Mouse (Mus musculus): ENCODE data around the gene Cct8. TPM values are rescaled to one million over a fixed set of nuclear protein-coding genes. Genes with fewer than 3 reads are reported as not detected.

The Cct8 gene
- polyA plus RNA-seq, 1 experiment = 655 TPM

DNA sequence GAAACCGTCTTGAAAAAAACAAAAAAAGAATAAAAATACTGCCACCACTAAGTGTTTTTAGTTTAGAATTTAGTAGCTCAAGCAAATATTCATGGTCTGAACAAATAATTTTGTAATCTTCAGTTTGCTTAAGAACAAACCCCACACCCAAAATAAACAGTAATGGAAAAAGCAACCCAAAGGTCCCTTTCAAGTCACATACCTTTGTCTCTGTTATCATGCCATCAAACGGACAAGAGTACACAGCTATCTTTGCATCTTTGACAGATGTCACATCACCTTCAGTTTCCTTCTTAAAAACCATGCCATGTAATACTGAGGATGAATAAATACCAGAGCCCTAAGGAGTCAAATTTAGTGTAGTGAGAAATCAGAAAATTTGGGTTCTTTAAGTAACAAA, 7.1 kb downstream of the Cct8 start:
- Histone ChIP-seq H3K4me3 (ENCODE audit: low read depth, low read length) (no peak overlapping the region), H3K27ac (ENCODE audit: insufficient read depth, low read length) (no peak overlapping the region), H3K9me3 (replicated peaks; ENCODE audit: control insufficient read depth, insufficient read depth, low read length, poor library complexity, severe bottlenecking) (no peaks in the 10 kb centered on the region), H3K4me1 (ENCODE audit: control insufficient read depth, insufficient read depth, low read length) (no peaks in the 10 kb centered on the region), H3K36me3 (ENCODE audit: control insufficient read depth, insufficient read depth, low read length, poor library complexity, severe bottlenecking) (peaks cover 91% of the 10 kb centered on the region), H3K27me3 (ENCODE audit: control insufficient read depth, insufficient read depth, low read length, poor library complexity, severe bottlenecking) (no peaks in the 10 kb centered on the region), H3K9ac (ENCODE audit: low read depth, poor library complexity, severe bottlenecking) (no peak overlapping the region)
- no peak for TF ChIP-seq POLR2A (IDR thresholded peaks at IDR 0.05; ENCODE audit: insufficient read depth, low read length)

DNA sequence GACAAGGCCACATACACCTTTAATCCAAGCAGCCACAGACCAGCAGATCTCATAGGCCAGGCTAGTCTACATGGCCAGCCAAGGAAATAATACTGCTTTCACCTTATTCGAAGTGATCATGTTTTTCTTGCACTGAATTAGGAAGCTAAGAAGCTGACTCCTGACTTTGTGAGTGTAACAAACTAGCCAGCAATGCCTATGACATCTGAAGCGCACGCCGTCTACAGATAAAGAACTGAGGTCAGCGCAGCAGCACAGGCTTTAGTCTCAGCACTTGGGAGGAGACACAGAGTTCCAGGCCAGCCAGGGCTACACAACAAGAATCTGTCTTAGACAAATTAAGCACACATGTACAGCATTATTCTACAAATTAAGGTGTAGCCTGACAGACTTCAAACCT, 8.9 kb downstream of the Cct8 start:
- no peak for TF ChIP-seq EP300 (IDR thresholded peaks at IDR 0.05; ENCODE audit: insufficient read depth, low read depth, low read length)
- Histone ChIP-seq H3K27ac (ENCODE audit: insufficient read depth, low read length) (no peak overlapping the region), H3K4me1 (ENCODE audit: control insufficient read depth, insufficient read depth, low read length) (no peaks in the 10 kb centered on the region), H3K9ac (ENCODE audit: low read depth, poor library complexity, severe bottlenecking) (no peak overlapping the region), H3K36me3 (ENCODE audit: control insufficient read depth, insufficient read depth, low read length, poor library complexity, severe bottlenecking) (peaks cover 84% of the 10 kb centered on the region), H3K4me3 (ENCODE audit: low read depth, low read length) (no peak overlapping the region), H3K27me3 (ENCODE audit: control insufficient read depth, insufficient read depth, low read length, poor library complexity, severe bottlenecking) (no peaks in the 10 kb centered on the region), H3K9me3 (replicated peaks; ENCODE audit: control insufficient read depth, insufficient read depth, low read length, poor library complexity, severe bottlenecking) (no peaks in the 10 kb centered on the region)

DNA sequence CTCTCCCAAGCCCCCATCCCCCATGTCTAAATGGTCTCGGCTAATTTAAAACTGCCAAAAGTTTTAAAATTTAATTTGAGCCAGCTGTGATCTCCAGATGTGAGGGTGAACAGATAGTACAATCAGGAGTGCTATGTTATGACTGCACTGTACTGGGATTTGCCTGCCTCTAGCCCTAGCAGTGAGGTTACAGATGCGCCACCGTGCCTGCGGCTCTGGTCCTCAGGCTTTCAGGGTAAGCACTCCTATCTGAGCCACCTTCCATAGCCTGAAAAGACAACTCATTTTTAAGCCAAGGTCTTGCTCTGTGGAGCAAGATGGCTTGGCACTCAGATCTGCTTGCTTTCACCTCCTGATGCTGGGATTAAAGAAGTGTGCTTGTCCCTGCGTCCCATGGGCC, 11.3 kb downstream of the Cct8 start:
- Histone ChIP-seq H3K36me3 (ENCODE audit: control insufficient read depth, insufficient read depth, low read length, poor library complexity, severe bottlenecking) (peaks cover 69% of the 10 kb centered on the region), H3K4me1 (ENCODE audit: control insufficient read depth, insufficient read depth, low read length) (no peaks in the 10 kb centered on the region), H3K27ac (ENCODE audit: insufficient read depth, low read length) (no peak overlapping the region), H3K9ac (ENCODE audit: low read depth, poor library complexity, severe bottlenecking) (no peak overlapping the region), H3K27me3 (ENCODE audit: control insufficient read depth, insufficient read depth, low read length, poor library complexity, severe bottlenecking) (no peaks in the 10 kb centered on the region), H3K4me3 (ENCODE audit: low read depth, low read length) (no peak overlapping the region), H3K9me3 (replicated peaks; ENCODE audit: control insufficient read depth, insufficient read depth, low read length, poor library complexity, severe bottlenecking) (no peaks in the 10 kb centered on the region)
- TF ChIP-seq EP300 (IDR thresholded peaks at IDR 0.05; ENCODE audit: insufficient read depth, low read depth, low read length) = no peak
- TF ChIP-seq CTCF (IDR thresholded peaks at IDR 0.05; ENCODE audit: low read depth, low read length) = no peak
- TF ChIP-seq POLR2A (IDR thresholded peaks at IDR 0.05; ENCODE audit: insufficient read depth, low read length) = no peak

DNA sequence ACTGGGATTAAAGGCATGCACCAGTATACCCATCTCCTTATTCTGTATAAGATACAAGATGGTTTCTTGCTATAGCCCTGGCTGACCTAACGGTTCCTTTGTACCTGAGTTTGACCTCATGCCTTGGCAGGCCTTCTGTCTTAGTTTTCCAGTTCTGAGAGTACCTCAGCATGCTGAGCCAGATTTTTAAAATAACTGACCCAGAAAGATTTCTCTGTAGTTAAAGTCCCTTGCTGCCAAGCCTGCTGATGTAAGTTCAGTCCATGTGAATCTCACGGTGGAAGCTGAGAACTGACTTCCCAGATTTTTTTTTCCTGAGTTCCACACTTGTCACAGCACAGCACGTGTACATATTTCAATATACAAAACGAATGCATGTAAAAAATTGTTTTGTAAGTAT, 25.1 kb downstream of the Cct8 start:
- peaks cover 32% of the 10 kb centered on the region for H3K36me3 ChIP-seq (ENCODE audit: control insufficient read depth, insufficient read depth, low read length, poor library complexity, severe bottlenecking)
- H3K9ac ChIP-seq (ENCODE audit: low read depth, poor library complexity, severe bottlenecking) = no peak overlapping the region
- no peaks in the 10 kb centered on the region for H3K27me3 ChIP-seq (ENCODE audit: control insufficient read depth, insufficient read depth, low read length, poor library complexity, severe bottlenecking)
- no peaks in the 10 kb centered on the region for H3K9me3 ChIP-seq (replicated peaks; ENCODE audit: control insufficient read depth, insufficient read depth, low read length, poor library complexity, severe bottlenecking)
- no peak overlapping the region for H3K4me3 ChIP-seq (ENCODE audit: low read depth, low read length)
- H3K4me1 ChIP-seq (ENCODE audit: control insufficient read depth, insufficient read depth, low read length) = no peaks in the 10 kb centered on the region
- TF ChIP-seq EP300 (IDR thresholded peaks at IDR 0.05; ENCODE audit: insufficient read depth, low read depth, low read length) (no peak), POLR2A (IDR thresholded peaks at IDR 0.05; ENCODE audit: insufficient read depth, low read length) (no peak), CTCF (IDR thresholded peaks at IDR 0.05; ENCODE audit: low read depth, low read length) (no peak)
- H3K27ac ChIP-seq (ENCODE audit: insufficient read depth, low read length) = no peak overlapping the region

DNA sequence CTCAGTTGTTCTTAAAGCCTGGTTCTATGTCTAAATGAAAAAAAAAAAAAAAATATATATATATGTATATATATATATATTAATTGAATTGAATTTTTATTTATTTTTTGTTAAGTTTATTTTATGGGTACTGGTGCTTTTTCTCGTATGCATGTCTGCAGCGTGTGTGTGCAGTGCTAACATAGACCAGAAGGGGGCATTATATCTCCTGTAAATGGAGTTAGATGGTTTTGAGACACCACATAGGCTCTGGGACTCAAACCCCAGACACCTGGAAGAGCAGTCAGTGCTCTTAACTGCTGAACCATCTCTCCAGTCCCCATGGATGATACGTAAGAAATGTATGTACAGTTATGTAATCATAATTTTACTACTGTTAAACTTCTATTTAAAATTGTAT, 36.9 kb downstream of the Cct8 start:
- Histone ChIP-seq H3K27me3 (ENCODE audit: control insufficient read depth, insufficient read depth, low read length, poor library complexity, severe bottlenecking) (no peaks in the 10 kb centered on the region), H3K9ac (ENCODE audit: low read depth, poor library complexity, severe bottlenecking) (no peak overlapping the region), H3K4me1 (ENCODE audit: control insufficient read depth, insufficient read depth, low read length) (no peaks in the 10 kb centered on the region), H3K27ac (ENCODE audit: insufficient read depth, low read length) (no peak overlapping the region), H3K9me3 (replicated peaks; ENCODE audit: control insufficient read depth, insufficient read depth, low read length, poor library complexity, severe bottlenecking) (no peaks in the 10 kb centered on the region), H3K4me3 (ENCODE audit: low read depth, low read length) (no peak overlapping the region), H3K36me3 (ENCODE audit: control insufficient read depth, insufficient read depth, low read length, poor library complexity, severe bottlenecking) (peaks cover 5% of the 10 kb centered on the region; the same call in 1 of the 2 replicates)
- TF ChIP-seq CTCF (IDR thresholded peaks at IDR 0.05; ENCODE audit: low read depth, low read length) = no peak
- no peak for TF ChIP-seq POLR2A (IDR thresholded peaks at IDR 0.05; ENCODE audit: insufficient read depth, low read length)
- TF ChIP-seq EP300 (IDR thresholded peaks at IDR 0.05; ENCODE audit: insufficient read depth, low read depth, low read length) = no peak

DNA sequence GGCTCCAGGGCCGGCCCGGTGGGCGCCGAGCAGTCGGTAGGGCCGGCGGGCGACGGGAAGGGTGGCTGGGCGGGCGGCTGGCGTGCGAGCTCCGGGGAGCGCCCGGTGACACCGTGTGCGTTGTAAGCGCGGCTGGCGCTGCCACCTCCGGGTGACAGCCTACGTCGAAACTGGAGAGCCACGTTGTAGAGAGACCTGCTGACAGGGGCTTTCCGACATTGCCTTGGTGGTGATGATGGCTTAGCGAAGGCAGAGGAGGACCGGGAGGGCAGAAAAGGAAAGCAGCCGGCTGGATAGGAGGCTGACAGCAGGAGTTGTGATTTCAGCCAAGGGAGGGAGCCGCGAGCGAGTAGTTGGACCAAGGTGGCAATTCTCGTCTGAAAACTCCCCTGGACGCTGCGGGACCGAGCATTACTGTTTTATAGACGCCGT, 40.5 kb downstream of the Cct8 start:
- Histone ChIP-seq H3K27ac (ENCODE audit: insufficient read depth, low read length) (no peak overlapping the region), H3K9me3 (replicated peaks; ENCODE audit: control insufficient read depth, insufficient read depth, low read length, poor library complexity, severe bottlenecking) (no peaks in the 10 kb centered on the region), H3K9ac (ENCODE audit: low read depth, poor library complexity, severe bottlenecking) (peak overlapping the region; percentile 79), H3K36me3 (ENCODE audit: control insufficient read depth, insufficient read depth, low read length, poor library complexity, severe bottlenecking) (no peaks in the 10 kb centered on the region), H3K4me1 (ENCODE audit: control insufficient read depth, insufficient read depth, low read length) (no peaks in the 10 kb centered on the region), H3K27me3 (ENCODE audit: control insufficient read depth, insufficient read depth, low read length, poor library complexity, severe bottlenecking) (no peaks in the 10 kb centered on the region), H3K4me3 (ENCODE audit: low read depth, low read length) (peak overlapping the region; percentile 82)
- no peak for TF ChIP-seq POLR2A (IDR thresholded peaks at IDR 0.05; ENCODE audit: insufficient read depth, low read length)
- no peak for TF ChIP-seq EP300 (IDR thresholded peaks at IDR 0.05; ENCODE audit: insufficient read depth, low read depth, low read length)
- TF ChIP-seq CTCF (IDR thresholded peaks at IDR 0.05; ENCODE audit: low read depth, low read length) = no peak
